Mouse (Mus musculus) brain, embryonic 18.5 days (tissue): Measurements from ENCODE around the gene Gm20388.

Source experiments
- DNase-seq: peaks from one replicate; pipeline ENCODE4 v3.0.0-alpha.2; 2012; ENCODE audit warnings: low read depth, low spot score

Gene Gm20388

GRCm38 (mm10) chr8:121990506-121991255 lies 2080.0 kb downstream of the Gm20388 start:
- DNase-seq: no peak

GRCm38 (mm10) chr8:121991611-121992010 lies 2081.0 kb downstream of the Gm20388 start:
- no peak for DNase-seq

GRCm38 (mm10) chr8:121992911-121993310 lies 2082.3 kb downstream of the Gm20388 start:
- no peak for DNase-seq

- no peak for DNase-seq
These were observed 2084.5 kb downstream of the Gm20388 start for GRCm38 (mm10) chr8:121995112-121995511.

GRCm38 (mm10) chr8:121995895-121996294 lies 2085.3 kb downstream of the Gm20388 start:
- DNase-seq: no peak

- DNase-seq: no peak
These were observed 2088.0 kb downstream of the Gm20388 start for GRCm38 (mm10) chr8:121998631-121999030.

GRCm38 (mm10) chr8:121999211-121999610 lies 2088.6 kb downstream of the Gm20388 start:
- no peak for DNase-seq

GRCm38 (mm10) chr8:122001339-122002115 lies 2090.9 kb downstream of the Gm20388 start:
- no peak for DNase-seq

- DNase-seq: no peak
These were observed 2093.0 kb downstream of the Gm20388 start for GRCm38 (mm10) chr8:122003646-122004045.

GRCm38 (mm10) chr8:122004131-122004530 lies 2093.5 kb downstream of the Gm20388 start:
- DNase-seq: no peak

- no peak for DNase-seq
These were observed 2095.0 kb downstream of the Gm20388 start for GRCm38 (mm10) chr8:122005422-122006204.

GRCm38 (mm10) chr8:122006688-122007484 lies 2096.2 kb downstream of the Gm20388 start:
- peak; percentile 34 for DNase-seq

- DNase-seq: no peak
These were observed 2097.8 kb downstream of the Gm20388 start for GRCm38 (mm10) chr8:122008395-122008794.

GRCm38 (mm10) chr8:122010638-122011037 lies 2100.0 kb downstream of the Gm20388 start:
- DNase-seq: no peak

GRCm38 (mm10) chr8:122011066-122011588 lies 2100.5 kb downstream of the Gm20388 start:
- DNase-seq: no peak

- peak; percentile 30 for DNase-seq
These were observed 2104.0 kb downstream of the Gm20388 start for GRCm38 (mm10) chr8:122014606-122015005.

- no peak for DNase-seq
These were observed 2107.6 kb downstream of the Gm20388 start for GRCm38 (mm10) chr8:122018046-122018831.

GRCm38 (mm10) chr8:122019162-122019561 lies 2108.5 kb downstream of the Gm20388 start:
- no peak for DNase-seq

- no peak for DNase-seq
These were observed 2109.6 kb downstream of the Gm20388 start for GRCm38 (mm10) chr8:122020050-122020771.
